Mouse (Mus musculus) liver, adult 2 months (tissue): ENCODE measurements around the gene Bdh2.

ENCODE experiments used
- CTCF ChIP-seq: fragments of 200-500 bp; IDR thresholded peaks from 2 replicates; pipeline ENCODE4 v1.5.1; 2011; ENCODE audit warnings: low read depth, low read length, control low read depth
- POLR2A ChIP-seq: fragments of 200-500 bp; IDR thresholded peaks from 2 replicates; pipeline ENCODE4 v1.6.1; 2011; ENCODE audit warnings: low read length, control low read depth; ENCODE audit not compliant: insufficient read depth; ENCODE audit errors: extremely low read depth

GRCm38 (mm10) chr3:135246828-135247227 is 34.2 kb upstream of the Bdh2 start:
- TF ChIP-seq CTCF (no peak), POLR2A (no peak)
